Mouse (Mus musculus) stomach, postnatal 0 days (tissue): ENCODE results near the gene Rbm33. TPM values are rescaled to one million over a fixed set of nuclear protein-coding genes. Genes with fewer than 3 reads are reported as not detected.

ENCODE experiments used
- ATAC-seq: fragments of 200-750 bp; cut with Nextera tagmentation; 2 replicates; pipeline ENCODE4 v1.8.0; 2017; ENCODE audit not compliant: low FRiP score, low TSS enrichment
- DNase-seq: peaks from one replicate; pipeline ENCODE4 v3.0.0-alpha.2; 2016; ENCODE audit warnings: low spot score
- H3K27ac ChIP-seq: fragments of 300-500 bp; sonication (generic); replicated peaks from 2 replicates; pipeline ENCODE4 v1.5.1; 2014; ENCODE audit warnings: mild to moderate bottlenecking, control low read depth
- H3K27me3 ChIP-seq: fragments of 300-500 bp; sonication (generic); 2 replicates; pipeline ENCODE4 v1.6.1; 2014; ENCODE audit warnings: low read length; ENCODE audit not compliant: control insufficient read depth, insufficient read depth
- H3K36me3 ChIP-seq: fragments of 300-500 bp; sonication (generic); 2 replicates; pipeline ENCODE4 v1.6.1; 2014; ENCODE audit warnings: low read length, mixed read lengths; ENCODE audit not compliant: control insufficient read depth, insufficient read depth
- H3K4me1 ChIP-seq: fragments of 300-500 bp; sonication (generic); replicated peaks from 2 replicates; pipeline ENCODE4 v1.6.1; 2014; ENCODE audit warnings: antibody characterized with exemption; ENCODE audit not compliant: control insufficient read depth, insufficient read depth
- H3K4me2 ChIP-seq: fragments of 300-500 bp; sonication (generic); replicated peaks from 2 replicates; pipeline ENCODE4 v1.6.1; 2014; ENCODE audit warnings: low read depth, mild to moderate bottlenecking, control low read depth, moderate library complexity
- H3K4me3 ChIP-seq: fragments of 300-500 bp; sonication (generic); 2 replicates; pipeline ENCODE4 v1.5.1; 2014; ENCODE audit warnings: low read depth, low read length, control low read depth
- H3K9ac ChIP-seq: fragments of 300-500 bp; sonication (generic); 2 replicates; pipeline ENCODE4 v1.6.1; 2014; ENCODE audit warnings: mild to moderate bottlenecking, low read length, control low read depth, mixed read lengths
- H3K9me3 ChIP-seq: fragments of 300-500 bp; sonication (generic); 2 replicates; pipeline ENCODE4 v1.6.1; 2016; ENCODE audit warnings: low read length; ENCODE audit not compliant: control insufficient read depth
- CTCF ChIP-seq: IDR thresholded peaks from 2 replicates; pipeline ENCODE4 v1.5.1; 2016; ENCODE audit warnings: antibody characterized with exemption, low read depth, mild to moderate bottlenecking, moderate library complexity
- EP300 ChIP-seq: optimal IDR thresholded peaks from 2 replicates; pipeline ENCODE3; 2016; ENCODE audit warnings: antibody characterized with exemption
- WGBS: fragments of 180-500 bp; shearing (Covaris S2); extraction: QIAGEN DNeasy Blood & Tissue Kit; methylation state at CpG from one replicate; pipeline ENCODE4 v1.1.7; 2014; 5-methylcytosine and 5-hydroxymethylcytosine counted together
- polyA plus RNA-seq: library from polyadenylated mRNA; unstranded; fragments of >200 nt; fragmentation: Nextera tagmentation; extraction: Ambion mirVana; gene quantifications from 2 replicates; pipeline ENCODE4 v1.2.1, GENCODE M21; 2015

Gene Rbm33
- polyA plus RNA-seq, 1 experiment from 2014 or later = 4.7 TPM

GRCm38 (mm10) chr5:28453086-28453485, 136.2 kb downstream of the Rbm33 start:
- no peaks in the 10 kb centered on the region for H3K36me3 ChIP-seq
- H3K4me2 ChIP-seq = no peak overlapping the region
- H3K27me3 ChIP-seq = peaks cover 4% of the 10 kb centered on the region; the same call in 1 of the 2 replicates
- no peak overlapping the region for H3K4me3 ChIP-seq
- no peak overlapping the region for H3K9ac ChIP-seq
- ATAC-seq (no peak), DNase-seq (peak; percentile 10)
- no peak overlapping the region for H3K27ac ChIP-seq
- H3K4me1 ChIP-seq = no peaks in the 10 kb centered on the region
- WGBS = 81% methylated on average over 5 of the region's 5 CpGs
- TF ChIP-seq CTCF (no peak), EP300 (no peak)
- H3K9me3 ChIP-seq = no peaks in the 10 kb centered on the region

GRCm38 (mm10) chr5:28453523-28453922, 136.6 kb downstream of the Rbm33 start:
- Histone ChIP-seq H3K27me3 (peaks cover 4% of the 10 kb centered on the region; the same call in 1 of the 2 replicates), H3K36me3 (no peaks in the 10 kb centered on the region), H3K4me2 (no peak overlapping the region), H3K9ac (no peak overlapping the region), H3K4me1 (no peaks in the 10 kb centered on the region), H3K4me3 (no peak overlapping the region), H3K9me3 (no peaks in the 10 kb centered on the region), H3K27ac (no peak overlapping the region)
- ATAC-seq = no peak
- DNase-seq = peak; percentile 10
- 52% methylated on average over 3 of the region's 3 CpGs for WGBS
- TF ChIP-seq CTCF (no peak), EP300 (no peak)

GRCm38 (mm10) chr5:28454546-28454945, 137.6 kb downstream of the Rbm33 start:
- peaks cover 6% of the 10 kb centered on the region; the same call in 1 of the 2 replicates for H3K27me3 ChIP-seq
- DNase-seq (peak; percentile 11), ATAC-seq (no peak)
- no peak overlapping the region for H3K9ac ChIP-seq
- H3K27ac ChIP-seq = no peak overlapping the region
- H3K4me2 ChIP-seq = no peak overlapping the region
- no peaks in the 10 kb centered on the region for H3K4me1 ChIP-seq
- H3K9me3 ChIP-seq = no peaks in the 10 kb centered on the region
- WGBS = 87% methylated on average over 6 of the region's 6 CpGs
- H3K36me3 ChIP-seq = no peaks in the 10 kb centered on the region
- TF ChIP-seq CTCF = no peak
- no peak for TF ChIP-seq EP300
- no peak overlapping the region for H3K4me3 ChIP-seq

DNA sequence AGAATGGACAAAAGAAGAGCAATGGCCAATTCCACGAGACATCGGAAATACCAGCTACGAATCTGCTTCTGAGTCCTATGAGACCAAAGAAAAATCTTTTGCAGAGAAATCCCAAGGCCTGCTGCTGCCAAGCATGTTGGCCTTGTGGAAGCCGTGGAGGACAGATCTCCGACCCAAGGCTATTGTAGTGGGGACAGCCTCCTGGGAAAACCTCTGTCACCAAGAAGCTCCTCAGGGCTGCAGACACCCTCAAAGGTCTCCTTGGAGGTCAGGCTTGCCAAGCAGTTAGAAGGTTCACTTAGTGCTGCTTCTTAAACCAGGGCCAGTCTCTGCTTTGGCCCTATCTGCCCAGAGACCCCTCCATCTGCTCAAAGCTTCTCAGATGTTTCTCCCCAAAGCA, 138.8 kb downstream of the Rbm33 start:
- H3K4me2 ChIP-seq = no peak overlapping the region
- peaks cover 13% of the 10 kb centered on the region; the same call in 1 of the 2 replicates for H3K27me3 ChIP-seq
- TF ChIP-seq CTCF (no peak), EP300 (no peak)
- H3K4me1 ChIP-seq = 0 out of 2 replicates have a peak, but pooled peaks cover 2% of the 10 kb centered on the region
- no peak overlapping the region for H3K4me3 ChIP-seq
- 88% methylated on average over 5 of the region's 5 CpGs for WGBS
- ATAC-seq = no peak
- no peaks in the 10 kb centered on the region for H3K36me3 ChIP-seq
- no peaks in the 10 kb centered on the region for H3K9me3 ChIP-seq
- no peak overlapping the region for H3K27ac ChIP-seq
- no peak for DNase-seq
- no peak overlapping the region for H3K9ac ChIP-seq

- DNase-seq = no peak
- Histone ChIP-seq H3K9ac (no peak overlapping the region), H3K4me2 (no peak overlapping the region), H3K9me3 (no peaks in the 10 kb centered on the region), H3K27ac (no peak overlapping the region), H3K27me3 (peaks cover 13% of the 10 kb centered on the region; the same call in 1 of the 2 replicates), H3K4me1 (0 out of 2 replicates have a peak, but pooled peaks cover 2% of the 10 kb centered on the region), H3K36me3 (no peaks in the 10 kb centered on the region), H3K4me3 (no peak overlapping the region)
- no peak for ATAC-seq
- TF ChIP-seq EP300 = no peak
- no peak for TF ChIP-seq CTCF
- WGBS = 79% methylated on average over 1 of the region's 1 CpGs
These were observed 139.4 kb downstream of the Rbm33 start for GRCm38 (mm10) chr5:28456366-28456765.

- DNase-seq = peak; percentile 61
- no peaks in the 10 kb centered on the region for H3K36me3 ChIP-seq
- TF ChIP-seq CTCF (no peak), EP300 (no peak)
- WGBS = 1% methylated on average over 60 of the region's 95 CpGs
- H3K9ac ChIP-seq = peak overlapping the region; percentile 31; the same call in 1 of the 2 replicates
- H3K4me1 ChIP-seq = 0 out of 2 replicates have a peak, but pooled peaks cover 2% of the 10 kb centered on the region
- H3K27ac ChIP-seq = peak overlapping the region; percentile 53; the same call in 1 of the 2 replicates
- peak; percentile 29; the same call in 1 of the 2 replicates for ATAC-seq
- peak overlapping the region; percentile 53 for H3K4me2 ChIP-seq
- no peaks in the 10 kb centered on the region for H3K9me3 ChIP-seq
- H3K4me3 ChIP-seq = peak overlapping the region; percentile 35
- H3K27me3 ChIP-seq = peaks cover 13% of the 10 kb centered on the region; the same call in 1 of the 2 replicates
These were observed 141.2 kb downstream of the Rbm33 start for GRCm38 (mm10) chr5:28457921-28458641.
